Mouse (Mus musculus) heart, adult 2 months (tissue): ENCODE measurements at regions not wholly inside any gene's neighbourhood (a gene's known extent, or its start where the extent isn't known, plus 50 kb on each side); places are given as distances from the start of the nearest gene placed in this dataset.

Experiments
- DNase-seq, 2 experiments: peaks; one replicate each; pipeline ENCODE4 v3.0.0; 2021
- H3K27ac ChIP-seq: fragments of 200-600 bp; 2 replicates; pipeline ENCODE4 v1.8.1; 2022
- H3K27me3 ChIP-seq: fragments of 200-500 bp; 2 replicates; pipeline ENCODE4 v1.6.1; 2012; ENCODE audit warnings: mild to moderate bottlenecking, low read length, inconsistent platforms, mixed read lengths; ENCODE audit not compliant: control insufficient read depth, insufficient read depth
- H3K36me3 ChIP-seq: fragments of 200-500 bp; 2 replicates; pipeline ENCODE4 v1.6.1; 2012; ENCODE audit warnings: low read length, inconsistent platforms; ENCODE audit not compliant: control insufficient read depth, insufficient read depth
- H3K4me1 ChIP-seq: fragments of 200-500 bp; 2 replicates; pipeline ENCODE4 v1.6.1; 2011; ENCODE audit warnings: low read length; ENCODE audit not compliant: control insufficient read depth, insufficient read depth
- H3K4me3 ChIP-seq: fragments of 200-600 bp; 2 replicates; pipeline ENCODE4 v1.8.1; 2022
- H3K79me2 ChIP-seq: fragments of 200-500 bp; replicated peaks from 2 replicates; pipeline ENCODE4 v1.6.1; 2012; ENCODE audit warnings: mild to moderate bottlenecking, inconsistent platforms, low read length, moderate library complexity, mixed read lengths; ENCODE audit not compliant: control insufficient read depth, insufficient read depth
- H3K9ac ChIP-seq: fragments of 200-500 bp; 2 replicates; pipeline ENCODE4 v1.6.1; 2012; ENCODE audit warnings: low read depth, mild to moderate bottlenecking, control low read depth, inconsistent platforms, low read length, mixed read lengths
- CTCF ChIP-seq: fragments of 200-600 bp; IDR thresholded peaks from 2 replicates; pipeline ENCODE4 v1.8.1; 2022; ENCODE audit warnings: antibody characterized with exemption, mild to moderate bottlenecking, moderate library complexity
- EP300 ChIP-seq: fragments of 200-500 bp; IDR thresholded peaks from 2 replicates; pipeline ENCODE4 v1.6.1; 2011; ENCODE audit warnings: low read depth, low read length, control low read depth; ENCODE audit not compliant: insufficient read depth
- POLR2A ChIP-seq: fragments of 200-500 bp; IDR thresholded peaks from 2 replicates; pipeline ENCODE4 v1.6.1; 2011; ENCODE audit warnings: mild to moderate bottlenecking, low read depth, low read length, control low read depth; ENCODE audit not compliant: insufficient read depth
- WGBS: fragments of 180-500 bp; shearing (Covaris S2); methylation state at CpG from one replicate; pipeline ENCODE4 v1.1.7; 2018; 5-methylcytosine and 5-hydroxymethylcytosine counted together
- intact Hi-C: fragments of 180-260 bp; cut with DNase I; formaldehyde crosslinking; loops from one replicate; pipeline ENCODE4 v1.15.1; 2025

DNA sequence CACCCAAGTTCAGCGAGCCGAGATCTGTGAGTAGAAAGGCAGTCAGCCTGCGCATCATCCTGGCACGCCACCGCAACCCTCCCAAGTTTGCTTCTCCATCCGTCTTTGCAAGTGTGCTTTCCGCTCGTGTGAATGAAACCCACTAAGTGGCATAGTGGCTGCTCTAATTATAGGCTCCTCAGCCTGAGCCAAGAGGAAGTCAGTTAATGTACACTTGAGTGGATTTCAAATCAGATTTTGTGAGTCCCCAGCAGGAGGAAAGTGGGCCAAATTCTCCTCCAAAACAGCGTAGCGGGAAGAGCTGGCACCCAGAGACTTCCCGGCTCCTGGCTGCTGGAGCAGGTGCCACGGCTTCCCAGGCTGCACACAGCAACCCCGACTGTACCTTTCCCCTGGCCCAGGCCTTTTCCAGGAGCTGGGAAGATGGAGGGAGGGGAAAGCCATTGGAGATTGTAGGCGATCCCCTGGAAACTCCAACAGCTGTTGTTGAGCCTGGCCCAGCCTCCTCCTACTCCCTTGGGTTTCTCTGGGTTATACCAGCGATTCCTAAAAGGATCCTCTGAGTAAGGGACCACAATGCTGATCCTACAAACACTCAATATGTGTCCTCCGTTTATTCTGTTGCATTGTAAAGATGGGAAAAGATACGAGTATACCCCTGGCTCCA is 158.3 kb downstream of the Cryba4 start:
- no peaks in the 10 kb centered on the region for H3K36me3 ChIP-seq
- TF ChIP-seq EP300 (no peak), POLR2A (no peak), CTCF (no peak)
- no peak overlapping the region for H3K4me3 ChIP-seq
- H3K79me2 ChIP-seq = no peaks in the 10 kb centered on the region
- 57% methylated on average over 17 of the region's 17 CpGs for WGBS
- intact Hi-C loops = no loop called here
- no peak overlapping the region for H3K9ac ChIP-seq
- peak in 1 of 2 experiments; percentile 7 for DNase-seq
- H3K4me1 ChIP-seq = peaks cover 1% of the 10 kb centered on the region; the same call in 1 of the 2 replicates
- H3K27me3 ChIP-seq = no peaks in the 10 kb centered on the region
- H3K27ac ChIP-seq = no peak overlapping the region

DNA sequence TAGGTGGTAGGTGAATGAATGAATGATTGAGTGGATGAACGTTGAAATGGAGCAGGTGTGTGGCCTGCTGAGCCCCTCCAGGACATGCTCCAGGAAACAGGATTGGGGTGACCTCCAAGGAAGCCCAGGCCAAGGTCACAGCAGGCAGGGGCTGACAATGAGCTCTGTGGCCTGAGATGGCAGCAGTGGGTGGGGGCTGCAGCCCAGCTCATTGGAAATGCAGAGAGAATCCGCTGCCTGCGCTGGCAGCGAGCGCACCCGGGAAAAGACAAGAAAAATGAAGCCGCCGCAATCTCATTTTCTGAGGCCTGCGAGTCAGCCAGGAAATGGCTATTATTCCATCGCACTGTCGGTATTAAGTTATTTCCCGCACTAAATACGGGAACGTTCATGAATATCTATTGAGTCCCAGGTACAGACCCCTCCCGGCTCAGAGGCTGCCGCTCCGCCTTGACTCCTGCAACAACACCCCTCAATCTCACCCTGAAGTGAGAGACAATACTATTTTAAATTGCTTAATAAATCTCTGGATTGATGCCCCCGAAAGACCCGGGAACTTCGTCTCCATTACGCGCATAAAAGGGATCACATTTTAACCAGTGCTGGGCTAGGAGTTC is 153.7 kb downstream of the Cryba4 start:
- H3K36me3 ChIP-seq = no peaks in the 10 kb centered on the region
- H3K27me3 ChIP-seq = no peaks in the 10 kb centered on the region
- no peak overlapping the region for H3K4me3 ChIP-seq
- no peak for DNase-seq
- H3K79me2 ChIP-seq = no peaks in the 10 kb centered on the region
- no peak overlapping the region for H3K27ac ChIP-seq
- intact Hi-C loops = no loop called here
- TF ChIP-seq CTCF (no peak), POLR2A (no peak), EP300 (no peak)
- 63% methylated on average over 22 of the region's 22 CpGs for WGBS
- H3K9ac ChIP-seq = no peak overlapping the region
- no peaks in the 10 kb centered on the region for H3K4me1 ChIP-seq

DNA sequence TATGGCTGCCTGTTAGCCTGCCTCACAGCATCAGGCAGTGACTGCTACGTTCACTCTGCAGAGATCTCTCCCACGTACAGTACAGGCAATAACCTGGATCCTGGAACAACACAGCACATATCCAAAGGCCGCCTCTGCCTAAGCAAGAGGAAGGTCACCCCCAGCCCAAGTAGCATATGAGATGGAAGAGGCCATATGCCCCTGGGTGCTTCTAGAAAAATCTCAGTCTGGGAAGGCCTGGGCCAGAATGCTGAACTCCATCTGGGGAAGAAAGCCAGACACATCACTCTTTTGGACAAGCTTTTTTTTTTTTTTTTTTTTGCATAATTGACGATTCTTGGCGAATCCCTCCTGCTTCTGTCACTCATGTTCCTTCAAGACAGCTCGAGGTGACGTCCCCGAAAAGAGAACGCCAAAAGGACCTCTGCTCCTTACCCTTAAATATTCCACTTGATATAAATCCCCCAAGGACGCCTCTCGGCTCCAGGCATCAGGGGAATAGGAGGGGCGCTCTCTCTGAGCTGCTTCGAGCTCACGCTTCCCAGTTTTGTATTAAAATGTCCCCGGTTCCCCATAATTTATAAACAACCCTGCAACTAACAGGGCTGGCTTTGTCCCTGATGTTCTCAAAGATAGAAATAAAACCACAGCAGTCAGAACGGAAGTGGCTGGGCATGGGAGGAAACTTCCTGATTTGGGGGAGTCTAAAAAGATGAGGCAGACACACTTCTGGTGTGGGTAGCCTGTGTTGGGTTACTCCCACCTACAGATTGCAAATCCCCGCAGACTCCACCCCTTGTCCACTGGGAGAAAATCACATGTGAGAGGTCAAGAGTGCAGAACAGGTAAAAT is 150.4 kb downstream of the Cryba4 start:
- H3K27me3 ChIP-seq = no peaks in the 10 kb centered on the region
- TF ChIP-seq POLR2A (no peak), EP300 (no peak), CTCF (no peak)
- no peaks in the 10 kb centered on the region for H3K4me1 ChIP-seq
- no peaks in the 10 kb centered on the region for H3K36me3 ChIP-seq
- H3K27ac ChIP-seq = no peak overlapping the region
- DNase-seq = no peak
- no peak overlapping the region for H3K4me3 ChIP-seq
- intact Hi-C loops = no loop called here
- H3K9ac ChIP-seq = no peak overlapping the region
- no peaks in the 10 kb centered on the region for H3K79me2 ChIP-seq
- WGBS = 56% methylated on average over 17 of the region's 17 CpGs

DNA sequence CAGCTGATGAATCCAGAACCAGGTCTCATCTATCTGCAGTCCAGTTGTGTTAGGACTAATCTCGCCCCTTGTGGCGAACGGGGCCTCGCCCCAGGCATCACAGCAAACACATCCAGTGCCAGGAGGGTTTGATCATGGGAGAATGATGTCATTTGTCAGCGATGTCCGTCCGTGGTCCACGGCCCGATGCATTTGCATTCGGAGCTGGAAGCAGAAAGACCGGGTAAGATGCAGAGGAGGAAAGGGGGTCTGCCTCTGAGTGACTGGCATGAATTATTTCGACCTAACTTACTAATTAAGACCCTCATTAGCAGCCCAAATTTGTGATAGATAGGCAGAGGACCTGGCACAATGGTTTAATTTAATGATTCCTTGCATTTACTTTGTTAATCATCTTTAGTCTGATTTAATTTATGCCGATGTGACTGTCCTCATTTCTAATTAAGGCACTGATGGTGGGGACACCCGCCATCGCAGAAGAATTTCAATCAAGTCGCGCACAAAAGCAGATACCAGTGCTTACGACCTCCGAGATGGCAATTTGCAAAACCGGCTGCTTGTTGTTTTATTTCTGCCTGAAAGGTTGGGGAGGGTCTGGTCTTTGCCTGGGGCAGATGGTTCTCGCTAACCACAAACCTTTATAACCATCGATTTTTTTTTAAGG is 141.9 kb downstream of the Cryba4 start:
- no peak overlapping the region for H3K9ac ChIP-seq

DNA sequence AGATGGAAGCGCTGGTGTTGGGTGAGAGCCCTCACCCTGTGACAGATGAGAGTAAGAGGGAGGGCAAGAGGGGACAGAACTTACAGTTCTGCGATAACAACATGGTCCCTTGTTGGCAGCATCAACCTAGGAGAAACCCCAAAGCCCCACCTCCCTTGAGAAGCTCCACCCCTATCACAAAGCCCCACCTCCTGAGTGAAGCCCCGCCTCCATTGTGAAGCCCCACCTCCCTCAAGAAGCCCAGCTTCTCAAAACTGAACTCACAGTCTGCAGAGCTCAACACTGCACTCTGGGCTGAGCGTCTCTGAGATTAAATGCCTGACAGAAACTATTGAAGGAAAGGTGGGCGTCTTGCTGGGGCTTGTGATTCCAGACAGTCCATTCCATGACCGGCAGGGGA is 131.6 kb downstream of the Cryba4 start:
- WGBS = 65% methylated on average over 6 of the region's 6 CpGs
- no peaks in the 10 kb centered on the region; the same call in 1 of the 2 replicates for H3K27me3 ChIP-seq
- no peak overlapping the region for H3K4me3 ChIP-seq
- no peaks in the 10 kb centered on the region for H3K4me1 ChIP-seq
- H3K9ac ChIP-seq = no peak overlapping the region
- DNase-seq = no peak
- intact Hi-C loops = no loop called here
- H3K27ac ChIP-seq = no peak overlapping the region
- no peak for TF ChIP-seq CTCF
- no peaks in the 10 kb centered on the region for H3K36me3 ChIP-seq
- H3K79me2 ChIP-seq = no peaks in the 10 kb centered on the region

More for the DNA sequence above, 141.9 kb downstream of the Cryba4 start:
- WGBS = 58% methylated on average over 22 of the region's 22 CpGs
- H3K36me3 ChIP-seq = no peaks in the 10 kb centered on the region
- intact Hi-C loops = no loop called here
- H3K4me1 ChIP-seq = no peaks in the 10 kb centered on the region
- H3K79me2 ChIP-seq = no peaks in the 10 kb centered on the region
- no peak overlapping the region for H3K27ac ChIP-seq
- H3K4me3 ChIP-seq = no peak overlapping the region
- TF ChIP-seq POLR2A = no peak
- TF ChIP-seq CTCF = no peak
- no peak for TF ChIP-seq EP300
- H3K27me3 ChIP-seq = no peaks in the 10 kb centered on the region
- DNase-seq = no peak
